Mouse (Mus musculus) C2C12 (cell line): ENCODE measurements at regions not wholly inside any gene's neighbourhood (a gene's known extent, or its start where the extent isn't known, plus 50 kb on each side); places are given as distances from the start of the nearest gene placed in this dataset.

Experiments
- CEBPB ChIP-seq: IDR thresholded peaks from one replicate; pipeline ENCODE4 v1.6.1; 2011; ENCODE audit warnings: low read depth, mild to moderate bottlenecking, control low read depth, moderate library complexity
- CTCF ChIP-seq: IDR thresholded peaks from one replicate; pipeline ENCODE4 v1.5.1; 2011; ENCODE audit not compliant: control insufficient read depth, insufficient read depth, insufficient read length
- FOSL1 ChIP-seq: IDR thresholded peaks from one replicate; pipeline ENCODE4 v1.8.0; 2011; ENCODE audit warnings: mild to moderate bottlenecking, low read length; ENCODE audit not compliant: poor library complexity, insufficient read depth, severe bottlenecking
- MAX ChIP-seq: IDR thresholded peaks from one replicate; pipeline ENCODE4 v1.6.1; 2011; ENCODE audit warnings: mild to moderate bottlenecking, control low read depth
- MYOG ChIP-seq: IDR thresholded peaks from one replicate; pipeline ENCODE4 v1.6.1; 2011; ENCODE audit not compliant: control insufficient read depth, insufficient read length; ENCODE audit errors: extremely low read depth
- USF1 ChIP-seq: IDR thresholded peaks from one replicate; pipeline ENCODE4 v1.6.1; 2011; ENCODE audit warnings: low read depth, mild to moderate bottlenecking, control low read depth, moderate library complexity

GRCm38 (mm10) chr3:60419216-60419615 is 53.4 kb upstream of the Mbnl1 start:
- TF ChIP-seq CTCF (no peak), MAX (no peak), USF1 (no peak), MYOG (no peak), CEBPB (no peak), FOSL1 (no peak)
